Mouse (Mus musculus): ENCODE results near the gene Nudt22.

GRCm38 (mm10) chr19:6992011-6992858, 3.7 kb downstream of the Nudt22 start, which contains the start of gene Dnajc4:
- TF ChIP-seq CTCF (IDR thresholded peaks at IDR 0.05; ENCODE audit: low read depth, low read length) (no peak), POLR2A (IDR thresholded peaks at IDR 0.05; ENCODE audit: borderline replicate concordance, low read depth, low read length) (no peak)
